Mouse (Mus musculus) gastrocnemius, postnatal 25 days (tissue): ENCODE measurements around the gene Trpt1. TPM values are rescaled to one million over a fixed set of nuclear protein-coding genes. Genes with fewer than 3 reads are reported as not detected.
"Not testable (repeated sequence)": the region's sequence is repeated elsewhere in the genome, so short reads cannot be mapped to it uniquely, and the experiment has no call there.

ENCODE experiments used
- DNase-seq: peaks from one replicate; pipeline ENCODE4 v3.0.0; 2022
- total RNA-seq, 2 experiments: library from RNA; stranded (reverse); gene quantifications; 1 replicate in 1 of 2; 2 replicates in 1 of 2; pipeline ENCODE4 v1.2.3; 2021

The Trpt1 gene
- total RNA-seq, 2 experiments from 2014 or later = 21.5 to 24.5 TPM

DNA sequence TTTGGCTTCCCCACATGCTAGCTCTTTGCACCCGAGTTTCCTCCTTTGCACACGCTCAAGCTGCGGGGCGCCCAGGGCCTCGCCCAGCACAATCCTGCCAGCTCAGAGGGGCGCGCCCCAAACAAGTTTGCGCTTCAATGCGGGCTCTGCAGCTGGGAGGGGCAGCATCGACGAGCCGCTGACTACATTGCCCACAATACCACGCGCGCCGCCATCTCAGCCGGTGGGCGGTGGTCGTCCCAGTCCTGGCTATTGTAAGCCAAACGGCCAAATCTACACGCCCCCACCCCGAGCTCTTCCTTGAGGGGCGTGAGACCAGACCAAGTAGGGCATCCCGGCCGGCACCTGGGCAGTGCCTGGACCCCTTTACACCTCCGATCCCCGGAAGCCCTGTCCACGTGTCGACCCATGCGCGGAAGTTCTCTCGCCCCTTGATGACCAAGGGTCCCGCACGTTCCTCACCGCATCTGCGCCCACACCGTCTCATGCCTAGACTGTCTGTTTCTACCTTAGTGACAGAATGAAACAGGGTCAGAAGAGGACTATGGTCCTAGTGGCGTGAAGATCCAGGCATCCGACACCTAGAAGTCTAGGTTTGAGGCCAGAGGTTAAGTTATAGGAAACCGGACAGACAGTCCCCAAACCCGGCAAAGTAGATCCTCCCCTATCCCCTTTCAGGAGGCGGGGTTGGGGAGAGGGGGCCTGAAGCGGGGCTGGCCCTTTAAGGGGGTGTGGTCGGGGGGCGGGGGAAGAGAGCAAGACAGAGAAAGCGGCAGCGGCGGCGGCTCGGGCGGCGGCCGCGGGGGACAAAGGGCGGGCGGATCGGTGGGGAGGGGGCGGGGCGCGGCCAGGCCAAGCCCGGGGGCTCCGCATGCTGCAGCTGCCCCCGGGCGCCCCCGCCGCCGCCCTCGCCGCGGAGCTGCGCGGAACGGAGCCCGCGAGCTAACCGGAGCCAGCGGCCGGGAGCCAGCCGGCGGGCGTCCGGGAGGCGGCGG lies 21.4 kb upstream of the Trpt1 start, which contains the start of gene Ppp1r14b:
Gene Ppp1r14b (plus strand): TSS at position 758 of the 995 bp plus-strand sequence.
- DNase-seq = peak; percentile 88

GRCm38 (mm10) chr19:6975537-6976521 lies 20.1 kb upstream of the Trpt1 start, which contains the start of gene Plcb3:
Gene Plcb3 (minus strand): TSS chr19:6976470.
- DNase-seq = peak; percentile 89

DNA sequence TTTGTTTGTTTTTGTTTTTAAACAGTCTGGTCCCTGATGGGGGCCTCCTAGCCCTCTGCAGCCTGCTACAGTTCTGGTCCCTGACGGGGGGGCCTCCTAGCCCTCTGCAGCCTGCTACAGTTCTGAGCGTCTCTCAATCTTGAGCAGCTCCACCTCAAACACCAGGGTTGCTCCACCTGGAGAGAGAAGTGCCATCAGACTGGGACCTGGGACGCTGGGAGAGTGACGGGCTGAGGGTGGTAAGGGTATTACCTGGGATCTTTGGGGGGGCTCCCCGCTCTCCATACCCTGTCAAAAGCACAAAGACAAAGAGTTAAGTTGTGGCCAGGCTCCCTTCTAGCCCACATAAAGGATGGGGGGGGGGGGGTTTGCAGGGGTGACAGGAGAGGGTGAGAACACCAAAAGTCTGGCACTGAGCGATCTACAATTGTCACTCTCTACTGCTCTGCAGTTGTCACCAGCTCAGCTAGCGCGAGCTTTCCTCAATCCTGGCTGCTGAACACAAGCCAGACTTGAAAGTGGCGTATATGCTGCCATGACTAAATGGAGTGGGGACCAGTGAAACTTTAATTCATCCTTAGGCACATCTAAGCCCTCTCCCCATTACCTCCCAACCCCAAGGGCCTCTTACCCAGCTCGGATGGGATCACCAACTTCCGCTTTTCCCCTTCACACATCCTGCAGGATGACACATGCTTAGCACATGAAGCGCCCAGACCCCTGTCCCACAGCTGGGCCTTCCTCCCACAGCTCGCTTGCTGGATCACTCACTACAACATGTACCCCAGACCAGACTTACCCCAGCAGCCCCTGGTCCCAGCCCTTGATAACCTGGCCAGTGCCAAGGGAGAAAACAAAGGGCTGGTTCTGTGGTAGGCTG lies 17.9 kb upstream of the Trpt1 start:
- DNase-seq = no peak

DNA sequence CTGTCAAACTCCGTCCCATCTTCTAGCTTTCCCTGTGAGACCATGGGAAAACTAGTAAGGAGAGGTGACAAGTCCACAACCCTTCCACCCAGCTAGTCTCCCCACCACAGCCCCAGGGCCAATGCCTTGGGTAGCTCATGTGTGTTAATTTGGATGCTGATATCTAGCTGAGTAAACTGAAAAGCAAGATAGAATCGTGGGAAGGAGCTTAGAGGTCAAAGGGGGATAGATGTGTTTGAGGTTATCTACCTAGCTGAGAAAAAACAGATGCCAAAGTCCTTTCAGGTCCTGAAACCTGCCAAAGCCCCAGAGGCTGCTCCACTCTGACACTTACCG lies 17.3 kb upstream of the Trpt1 start:
- no peak for DNase-seq

DNA sequence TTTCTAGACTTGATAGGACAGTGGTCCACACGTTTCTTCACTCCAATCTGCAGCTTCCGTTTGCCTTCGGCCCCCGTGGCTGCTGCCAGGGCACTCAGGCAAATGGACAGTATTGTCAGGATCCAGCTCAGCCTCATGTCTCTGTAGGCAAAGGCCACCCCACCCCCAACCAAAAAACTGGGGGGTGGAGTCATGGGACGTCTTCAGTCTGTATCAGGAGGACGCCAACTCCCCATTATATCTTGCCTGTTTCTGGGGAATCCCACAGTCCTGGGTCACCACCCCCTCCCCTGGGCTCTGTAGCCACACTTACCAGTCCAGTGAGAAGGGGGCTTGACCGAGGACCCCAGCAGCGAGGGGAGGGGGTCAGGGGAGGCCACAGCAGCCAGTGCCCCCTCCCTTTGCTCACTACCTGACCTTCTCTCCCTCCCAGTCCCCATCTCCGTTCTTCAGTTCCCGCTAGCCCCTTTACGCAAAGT lies 16.9 kb upstream of the Trpt1 start:
- DNase-seq = peak; percentile 66

DNA sequence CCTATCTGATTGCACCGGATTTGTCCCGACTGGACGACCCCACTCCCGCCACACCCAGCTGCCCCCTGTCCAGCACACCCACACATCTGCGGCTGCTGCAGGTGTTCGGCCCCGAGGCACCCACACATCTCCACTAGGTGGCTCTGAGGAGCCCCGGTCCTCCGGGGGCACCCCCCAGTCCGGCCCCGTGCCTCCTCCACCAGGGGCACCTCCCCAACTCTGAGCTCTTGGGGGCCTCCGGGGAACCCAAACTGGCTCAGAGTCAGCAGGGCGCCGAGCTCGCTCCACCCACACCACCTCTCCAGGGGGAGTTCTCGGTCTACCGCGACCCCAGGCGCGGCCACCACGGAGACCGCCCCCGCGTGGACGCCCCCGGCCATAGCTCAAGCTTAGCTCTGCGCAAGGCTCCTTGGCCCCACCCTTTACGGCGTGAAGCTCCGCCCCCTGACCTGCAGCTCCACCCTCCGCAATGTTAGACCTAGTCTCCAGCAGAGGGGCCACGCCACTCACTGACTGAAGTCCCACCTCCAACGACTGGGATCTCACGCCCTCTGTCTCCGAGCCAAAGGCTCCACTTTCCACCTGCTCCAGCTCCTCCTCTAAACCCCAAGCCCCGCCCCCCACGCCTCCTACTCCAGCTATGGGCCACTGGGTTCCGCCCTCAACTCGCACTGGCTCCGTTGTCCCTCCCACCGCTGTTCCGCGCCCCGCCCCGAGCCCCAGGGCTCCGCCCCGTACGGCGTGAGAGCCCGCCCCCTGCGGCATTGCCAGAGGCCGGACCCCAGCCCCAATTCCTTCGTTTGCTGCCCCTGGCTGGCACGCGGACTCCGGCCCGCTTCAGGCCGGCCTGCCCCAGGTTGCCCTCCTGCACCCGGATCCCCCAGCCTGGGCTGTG lies 16.2 kb upstream of the Trpt1 start:
- DNase-seq = peak; percentile 99

DNA sequence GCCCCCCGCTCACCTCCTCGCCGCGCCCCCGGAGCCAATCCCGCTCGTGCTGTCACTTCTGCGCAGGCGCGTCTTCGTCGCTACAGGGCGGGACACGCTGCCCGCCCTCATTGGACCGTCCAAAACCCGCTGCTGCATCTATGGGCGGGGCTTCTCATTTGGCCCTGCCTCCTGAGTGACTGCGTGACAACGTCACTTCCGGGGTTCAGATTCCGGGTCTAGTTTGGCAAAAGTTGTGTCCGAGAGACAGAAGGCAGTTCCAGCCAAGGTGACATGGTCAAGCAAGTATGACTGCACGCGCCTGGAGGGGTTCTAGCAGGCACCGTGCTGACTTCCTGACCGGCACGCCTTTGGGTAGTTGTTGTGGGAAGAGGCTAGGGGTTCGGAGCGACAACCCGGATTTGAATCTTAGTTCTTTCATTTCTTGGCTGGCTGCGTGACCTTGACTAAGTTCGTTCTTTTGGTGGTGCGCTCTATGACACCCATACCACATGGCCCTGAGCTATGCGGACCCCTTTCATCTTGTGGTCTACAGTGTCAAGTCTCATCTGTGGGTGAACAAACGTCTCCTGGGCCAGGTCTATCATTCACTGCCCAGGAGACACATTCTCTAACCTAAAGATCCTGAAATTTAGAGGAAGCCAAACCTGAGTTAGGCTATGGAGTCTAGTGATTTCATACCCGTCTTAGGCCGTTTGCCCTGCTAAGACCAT lies 15.4 kb upstream of the Trpt1 start, which contains the start of gene Fkbp2:
Gene Fkbp2 (minus strand): TSS at position 121 of the 713 bp plus-strand sequence.
- peak; percentile 98 for DNase-seq

DNA sequence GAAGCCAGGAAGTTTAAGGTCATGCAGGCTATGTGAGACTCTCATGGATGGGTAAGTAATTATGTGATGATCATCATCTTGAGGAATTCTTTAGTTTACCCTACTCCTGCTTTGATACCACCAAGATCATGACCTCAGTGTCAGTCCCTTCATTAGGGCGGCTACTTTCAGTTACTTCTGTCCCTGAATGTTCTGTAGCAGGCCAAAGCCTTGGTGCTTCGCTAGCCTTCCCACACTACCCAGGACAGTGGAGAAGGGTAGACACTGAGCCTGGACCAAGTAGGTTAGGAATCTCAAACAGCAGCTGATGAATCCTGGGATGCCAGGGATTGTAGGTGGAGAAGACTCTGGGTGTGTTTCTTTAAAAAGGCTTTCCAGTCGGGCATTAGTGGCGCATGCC lies 14.5 kb upstream of the Trpt1 start:
- DNase-seq = no peak

- DNase-seq = no peak
These were observed 12.3 kb upstream of the Trpt1 start for GRCm38 (mm10) chr19:6983621-6984020.

GRCm38 (mm10) chr19:6985300-6985699 lies 10.6 kb upstream of the Trpt1 start:
- DNase-seq = no peak

DNA sequence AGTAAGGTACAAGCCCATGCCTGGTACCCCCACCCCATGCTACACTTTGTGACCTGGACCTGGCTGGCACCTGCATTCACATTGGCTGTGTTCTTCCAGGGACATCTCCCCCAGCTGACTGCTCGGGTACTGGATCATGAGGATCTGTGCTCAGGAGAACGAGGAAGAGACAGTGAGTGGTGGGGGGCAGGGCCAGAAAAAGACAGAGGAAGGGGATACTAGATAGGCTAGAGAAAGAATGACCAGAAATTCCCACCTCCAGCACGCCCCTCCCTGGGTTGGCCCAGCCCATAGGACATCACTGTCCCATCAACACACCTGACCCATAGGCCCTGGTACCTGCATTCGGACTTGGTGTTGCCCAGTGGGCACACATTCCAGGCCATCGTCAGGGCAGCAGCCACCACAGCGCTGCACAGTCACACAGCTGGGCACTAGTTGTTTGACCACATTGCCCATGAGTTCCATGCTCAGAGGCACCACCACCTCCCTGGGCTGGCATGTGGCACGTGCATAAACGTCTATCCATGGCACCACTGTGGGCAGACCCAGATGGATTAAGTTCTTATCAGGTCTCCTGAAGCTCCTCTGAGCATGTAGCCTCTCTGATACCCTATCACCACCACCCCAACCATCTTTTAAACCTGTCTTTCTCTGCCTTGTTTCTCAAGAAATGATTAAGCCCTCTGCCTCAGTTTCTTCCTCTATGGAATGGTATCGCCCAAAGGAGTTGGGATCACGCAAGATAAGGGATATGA lies 9.8 kb upstream of the Trpt1 start:
- DNase-seq = no peak

GRCm38 (mm10) chr19:6987061-6987903 lies 8.6 kb upstream of the Trpt1 start, which contains the start of gene Vegfb:
Gene Vegfb (minus strand): TSS chr19:6987651.
- DNase-seq = peak; percentile 77

DNA sequence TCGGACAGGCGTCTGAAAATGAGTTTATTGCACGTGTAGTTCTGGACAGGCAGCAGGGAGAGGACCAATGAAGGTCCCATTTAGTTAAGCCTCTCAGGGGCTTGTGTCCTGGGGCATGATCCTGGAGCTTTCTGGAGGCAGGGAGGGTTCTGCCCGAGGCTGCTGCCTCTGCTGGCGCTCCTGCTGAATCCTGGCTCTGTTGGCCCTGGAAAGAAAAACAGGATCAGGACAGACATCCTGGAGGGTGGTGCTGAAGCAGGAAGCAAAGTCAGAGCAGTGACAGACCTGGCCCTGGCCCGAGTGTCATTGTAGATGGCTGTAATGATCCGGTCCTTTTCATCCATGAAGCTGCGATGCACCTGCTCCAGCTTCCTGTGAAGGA lies 8.0 kb upstream of the Trpt1 start:
- DNase-seq = no peak

GRCm38 (mm10) chr19:6989251-6989650 lies 6.7 kb upstream of the Trpt1 start:
- no peak for DNase-seq

- DNase-seq = no peak
These were observed 5.2 kb upstream of the Trpt1 start for GRCm38 (mm10) chr19:6990712-6991111.

GRCm38 (mm10) chr19:6991166-6991565 lies 4.8 kb upstream of the Trpt1 start:
- not testable (repeated sequence) for DNase-seq

- DNase-seq = peak; percentile 95
These were observed 3.7 kb upstream of the Trpt1 start, which contains the start of gene Dnajc4 for GRCm38 (mm10) chr19:6992011-6992858. Gene Dnajc4 (minus strand): TSS chr19:6992572.
